18 mouse cellular contexts compared by ENCODE assay signal in genomic region chr10:81546788-81547571, GRCm38 (mm10). TPM values are rescaled to one million over a fixed set of nuclear protein-coding genes. Genes with fewer than 3 reads are reported as not detected.
DNase-seq lines count a peak whose midpoint lies in the region; ATAC-seq and TF ChIP-seq lines count a peak whose summit lies in the region.
"Had no signal": no experiment of that assay in that cellular context is flagged by ENCODE, and none has a peak within 500 bp of the region (broad histone marks: within the 10 kb centered on the region; RNA-seq: fewer than 3 reads in every experiment).

No protein-coding gene starts in this region.

- no peak for TF ChIP-seq EP300 in liver, postnatal 0 days (IDR thresholded peaks at IDR 0.05; ENCODE audit: low read depth)

- H3K27me3 ChIP-seq in liver, embryonic 11.5 days (replicated peaks; ENCODE audit: control insufficient read depth, insufficient read depth, low read length) = no peaks in the 10 kb centered on the region
- no peaks in the 10 kb centered on the region for H3K27me3 ChIP-seq in intestine, embryonic 16.5 days (replicated peaks; ENCODE audit: control insufficient read depth, insufficient read depth, low read length)
- no peaks in the 10 kb centered on the region for H3K27me3 ChIP-seq in liver, postnatal 0 days (ENCODE audit: insufficient read depth, low read length)
- H3K27me3 ChIP-seq: forebrain, embryonic 15.5 days; limb, embryonic 15.5 days; neural tube, embryonic 15.5 days had no signal

- 0 out of 2 replicates have a peak overlapping the region, but pooled peaks have one; percentile 15 for H3K9ac ChIP-seq in liver, embryonic 11.5 days (ENCODE audit: low read depth, low read length)
- H3K9ac ChIP-seq in intestine, embryonic 16.5 days (ENCODE audit: low read depth, low read length) = peak overlapping the region; percentile 29; the same call in 1 of the 2 replicates
- peak overlapping the region; percentile 48; the same call in 1 of the 2 replicates for H3K9ac ChIP-seq in liver, postnatal 0 days (replicated peaks)
- H3K9ac ChIP-seq: forebrain, embryonic 15.5 days; limb, embryonic 15.5 days; neural tube, embryonic 15.5 days had no signal

- no peak overlapping the region for H3K4me3 ChIP-seq in liver, embryonic 11.5 days (ENCODE audit: low read depth, low read length)
- 0 out of 2 replicates have a peak overlapping the region, but pooled peaks have one; percentile 11 for H3K4me3 ChIP-seq in intestine, embryonic 16.5 days (ENCODE audit: low read length)
- no peak overlapping the region for H3K4me3 ChIP-seq in liver, postnatal 0 days (ENCODE audit: low read depth, low read length)
- H3K4me3 ChIP-seq: forebrain, embryonic 15.5 days; limb, embryonic 15.5 days; neural tube, embryonic 15.5 days had no signal

- no peak for ATAC-seq in liver, embryonic 11.5 days (replicated peaks; ENCODE audit: low FRiP score)
- no peak for ATAC-seq in intestine, embryonic 16.5 days
- no peak for ATAC-seq in liver, postnatal 0 days
- ATAC-seq: forebrain, embryonic 15.5 days; hindbrain, postnatal 0 days had no signal

- H3K9me3 ChIP-seq in liver, embryonic 11.5 days (ENCODE audit: control insufficient read depth, low read length) = no peaks in the 10 kb centered on the region
- no peaks in the 10 kb centered on the region for H3K9me3 ChIP-seq in intestine, embryonic 16.5 days (ENCODE audit: control insufficient read depth, low read length)
- H3K9me3 ChIP-seq in liver, postnatal 0 days (ENCODE audit: low read length) = no peaks in the 10 kb centered on the region
- H3K9me3 ChIP-seq: forebrain, embryonic 15.5 days; limb, embryonic 15.5 days; neural tube, embryonic 15.5 days had no signal

- peaks cover 47% of the 10 kb centered on the region for H3K4me1 ChIP-seq in liver, embryonic 11.5 days (replicated peaks; ENCODE audit: control insufficient read depth, insufficient read depth, low read length)
- peaks cover 41% of the 10 kb centered on the region for H3K4me1 ChIP-seq in intestine, embryonic 16.5 days (ENCODE audit: control insufficient read depth, insufficient read depth, low read length)
- peaks cover 45% of the 10 kb centered on the region for H3K4me1 ChIP-seq in liver, postnatal 0 days (ENCODE audit: insufficient read depth)

- WGBS in liver, embryonic 11.5 days = 87% methylated on average over 13 of the region's 13 CpGs
- 78% methylated on average over 13 of the region's 13 CpGs for WGBS in intestine, embryonic 16.5 days
- WGBS in liver, postnatal 0 days (ENCODE audit: insufficient replicate concordance) = 88% methylated on average over 13 of the region's 13 CpGs

- peak overlapping the region; percentile 84 for H3K27ac ChIP-seq in liver, embryonic 11.5 days (ENCODE audit: low read depth, low read length)
- H3K27ac ChIP-seq in intestine, embryonic 16.5 days (ENCODE audit: low read length) = peak overlapping the region; percentile 95
- 0 out of 2 replicates have a peak overlapping the region, but pooled peaks have one; percentile 31 for H3K27ac ChIP-seq in liver, postnatal 0 days (ENCODE audit: low read depth)
- H3K27ac ChIP-seq: hindbrain, postnatal 0 days; limb, embryonic 15.5 days; macrophage; neural tube, embryonic 15.5 days had no signal

- no peak for TF ChIP-seq CTCF in liver, postnatal 0 days (IDR thresholded peaks at IDR 0.05; ENCODE audit: low read depth)

- peak; percentile 62 for DNase-seq in cerebellum, adult 9-10 months
- no peak for DNase-seq in cerebellum, postnatal 14 days
- no peak for DNase-seq in liver, embryonic 11.5 days (ENCODE audit: low spot score)
- no peak for DNase-seq in liver
- DNase-seq in liver, postnatal 0 days = no peak
- DNase-seq in left cerebral cortex, adult 11 months (ENCODE audit: low spot score) = no peak
- DNase-seq in retina, embryonic 14.5 days (ENCODE audit: low spot score) = no peak
- DNase-seq: adrenal gland, postnatal 25 days; cerebellum, postnatal 36 days; heart, adult 11 months; heart, postnatal 14 days; retina, postnatal 1 day had no signal

- H3K4me2 ChIP-seq in liver, embryonic 11.5 days = peak overlapping the region; percentile 99
- H3K4me2 ChIP-seq in intestine, embryonic 16.5 days (ENCODE audit: low read depth, low read length) = peak overlapping the region; percentile 35
- H3K4me2 ChIP-seq in liver, postnatal 0 days (ENCODE audit: low read depth, low read length) = no peak overlapping the region
- H3K4me2 ChIP-seq: forebrain, embryonic 15.5 days; limb, embryonic 15.5 days; neural tube, embryonic 15.5 days had no signal

- H3K36me3 ChIP-seq in liver, embryonic 11.5 days (ENCODE audit: control insufficient read depth, insufficient read depth, low read length) = no peaks in the 10 kb centered on the region
- no peaks in the 10 kb centered on the region for H3K36me3 ChIP-seq in intestine, embryonic 16.5 days (ENCODE audit: control insufficient read depth, insufficient read depth, low read length)
- H3K36me3 ChIP-seq in liver, postnatal 0 days (replicated peaks; ENCODE audit: insufficient read depth, low read length) = no peaks in the 10 kb centered on the region
- H3K36me3 ChIP-seq: forebrain, embryonic 15.5 days; limb, embryonic 15.5 days; neural tube, embryonic 15.5 days had no signal

RNA-seq across cellular contexts. Expression of gene Gna11, which starts 2.0 kb away (rescaled TPM):
- polyA plus RNA-seq in liver, embryonic 11.5 days (2014; fragmentation: Nextera tagmentation; extraction: Ambion mirVana) = 46.4 and 47.0 TPM in 2 replicates
- polyA plus RNA-seq in intestine, embryonic 16.5 days (2015; fragmentation: Nextera tagmentation; extraction: Ambion mirVana) = 296 and 339 TPM in 2 replicates
- polyA plus RNA-seq in liver, postnatal 0 days (2015; fragmentation: Nextera tagmentation; extraction: Ambion mirVana) = 18.3 and 19.2 TPM in 2 replicates

RNA-seq across cellular contexts. Expression of gene Aes, which starts 12.3 kb away (rescaled TPM):
- 213 and 229 TPM in 2 replicates for polyA plus RNA-seq in liver, embryonic 11.5 days (2014; fragmentation: Nextera tagmentation; extraction: Ambion mirVana)
- 473 and 518 TPM in 2 replicates for polyA plus RNA-seq in intestine, embryonic 16.5 days (2015; fragmentation: Nextera tagmentation; extraction: Ambion mirVana)
- polyA plus RNA-seq in liver, postnatal 0 days (2015; fragmentation: Nextera tagmentation; extraction: Ambion mirVana) = 256 and 266 TPM in 2 replicates

RNA-seq across cellular contexts. Expression of gene Gna15, which starts 23.0 kb away (rescaled TPM):
- 10.1 and 11.3 TPM in 2 replicates for polyA plus RNA-seq in liver, embryonic 11.5 days (2014; fragmentation: Nextera tagmentation; extraction: Ambion mirVana)
- polyA plus RNA-seq in intestine, embryonic 16.5 days (2015; fragmentation: Nextera tagmentation; extraction: Ambion mirVana) = 1.1 and 1.5 TPM in 2 replicates
- 4.0 and 4.4 TPM in 2 replicates for polyA plus RNA-seq in liver, postnatal 0 days (2015; fragmentation: Nextera tagmentation; extraction: Ambion mirVana)

RNA-seq across cellular contexts. Expression of gene Tle2, which starts 27.4 kb away (rescaled TPM):
- 5.1 and 6.9 TPM in 2 replicates for polyA plus RNA-seq in liver, embryonic 11.5 days (2014; fragmentation: Nextera tagmentation; extraction: Ambion mirVana)
- polyA plus RNA-seq in intestine, embryonic 16.5 days (2015; fragmentation: Nextera tagmentation; extraction: Ambion mirVana) = 12.6 and 13.6 TPM in 2 replicates
- 1.2 and 2.2 TPM in 2 replicates for polyA plus RNA-seq in liver, postnatal 0 days (2015; fragmentation: Nextera tagmentation; extraction: Ambion mirVana)

RNA-seq across cellular contexts. Expression of gene S1pr4, which starts 47.0 kb away (rescaled TPM):
- polyA plus RNA-seq in liver, embryonic 11.5 days (2014; fragmentation: Nextera tagmentation; extraction: Ambion mirVana) = 4.5 and 4.6 TPM in 2 replicates
- polyA plus RNA-seq in intestine, embryonic 16.5 days (2015; fragmentation: Nextera tagmentation; extraction: Ambion mirVana) = 0.86 and 0.99 TPM in 2 replicates
- polyA plus RNA-seq in liver, postnatal 0 days (2015; fragmentation: Nextera tagmentation; extraction: Ambion mirVana) = 6.3 and 7.4 TPM in 2 replicates

Comparison
In these comparisons a context has a peak if more than half of its experiments do, and no peak if none do; other contexts are left out.
1. H3K27ac ChIP-seq: peak in every context shown above with its lines; median percentile 95 in intestine, embryonic 16.5 days; 84 in liver, embryonic 11.5 days; 31 in liver, postnatal 0 days.